Mouse (Mus musculus) limb, embryonic 12.5 days (tissue): Measurements from ENCODE around the gene Gm10837. TPM values are rescaled to one million over a fixed set of nuclear protein-coding genes. Genes with fewer than 3 reads are reported as not detected.

Experiments
- ATAC-seq: fragments of 200-750 bp; cut with Nextera tagmentation; 2 replicates; pipeline ENCODE4 v1.8.0; 2017; ENCODE audit warnings: low read depth, moderate TSS enrichment; ENCODE audit not compliant: insufficient number of reproducible peaks, insufficient read depth, low FRiP score, low TSS enrichment
- H3K27ac ChIP-seq: fragments of 300-500 bp; sonication (generic); 2 replicates; pipeline ENCODE4 v1.5.1; 2016; ENCODE audit warnings: mild to moderate bottlenecking, moderate library complexity
- H3K27me3 ChIP-seq: fragments of 300-500 bp; sonication (generic); 2 replicates; pipeline ENCODE4 v1.6.1; 2016; ENCODE audit warnings: mild to moderate bottlenecking, moderate library complexity
- H3K36me3 ChIP-seq: fragments of 300-500 bp; sonication (generic); 2 replicates; pipeline ENCODE4 v1.6.1; 2016; ENCODE audit warnings: mild to moderate bottlenecking, moderate library complexity
- H3K4me1 ChIP-seq: fragments of 300-500 bp; sonication (generic); replicated peaks from 2 replicates; pipeline ENCODE4 v1.6.1; 2016
- H3K4me2 ChIP-seq: fragments of 300-500 bp; sonication (generic); 2 replicates; pipeline ENCODE4 v1.6.1; 2016; ENCODE audit warnings: mild to moderate bottlenecking, moderate library complexity
- H3K4me3 ChIP-seq: fragments of 300-500 bp; sonication (generic); replicated peaks from 2 replicates; pipeline ENCODE4 v1.5.1; 2016; ENCODE audit warnings: mild to moderate bottlenecking
- H3K9ac ChIP-seq: fragments of 300-500 bp; sonication (generic); replicated peaks from 2 replicates; pipeline ENCODE4 v1.6.1; 2016; ENCODE audit warnings: mild to moderate bottlenecking, moderate library complexity
- H3K9me3 ChIP-seq: fragments of 300-500 bp; sonication (generic); 2 replicates; pipeline ENCODE4 v1.6.1; 2016; ENCODE audit warnings: mild to moderate bottlenecking, moderate library complexity
- WGBS: fragments of 180-500 bp; shearing (Covaris S2); methylation state at CpG from one replicate; pipeline ENCODE4 v1.1.7; 2016; 5-methylcytosine and 5-hydroxymethylcytosine counted together
- polyA plus RNA-seq: library from polyadenylated mRNA; unstranded; fragments of >200 nt; fragmentation: Nextera tagmentation; extraction: Ambion mirVana; gene quantifications from 2 replicates; pipeline ENCODE4 v1.2.1, GENCODE M21; 2016

Gm10837 gene
- polyA plus RNA-seq, 1 experiment from 2014 or later, result 0.18 TPM

DNA sequence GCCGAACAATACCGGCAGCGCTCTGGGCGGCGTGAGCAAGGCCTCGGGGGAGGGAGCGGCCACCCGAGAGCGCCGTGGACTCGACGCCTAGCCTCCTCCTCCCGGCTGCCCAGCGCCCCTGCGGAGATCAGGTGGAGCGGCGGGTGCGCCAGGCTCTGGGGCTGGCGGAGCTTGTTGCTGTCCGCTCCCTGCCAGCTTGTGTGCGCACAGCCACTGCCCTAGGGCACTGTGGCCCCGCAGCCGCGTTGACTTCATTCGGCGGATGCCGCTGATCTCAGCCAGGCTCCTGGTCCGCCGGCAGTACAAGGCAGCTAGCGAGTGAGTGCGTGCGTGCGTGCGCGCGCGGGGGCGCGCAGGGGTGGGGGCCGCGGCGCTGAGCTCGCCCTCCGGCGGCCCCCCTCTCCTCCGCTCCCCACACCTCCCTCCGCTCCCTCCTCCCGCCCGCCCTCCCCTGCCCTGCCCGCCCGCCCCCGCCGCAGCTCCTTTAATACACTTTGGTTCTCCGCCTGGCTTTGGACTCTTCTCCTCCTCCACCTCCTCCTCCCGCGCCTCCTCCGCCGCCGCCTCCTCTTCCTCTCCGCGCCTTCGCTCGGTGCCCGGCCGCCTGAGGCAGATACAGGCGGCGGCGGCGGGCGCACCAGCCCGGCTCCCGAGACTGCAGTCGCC lies 15.4 kb upstream of the Gm10837 start, which contains the start of gene Zic2:
Gene Zic2 (plus strand): TSS at position 545 of the 666 bp plus-strand sequence.
- peaks cover 63% of the 10 kb centered on the region for H3K27me3 ChIP-seq
- H3K27ac ChIP-seq, result peak within 1 kb of the TSS; percentile 99
- WGBS, result under 1% methylated on average over 52 of the region's 73 CpGs
- H3K4me2 ChIP-seq, result peak within 1 kb of the TSS; percentile 81
- peak within 1 kb of the TSS; percentile 78 for H3K4me3 ChIP-seq
- ATAC-seq, result peak; percentile 64
- H3K36me3 ChIP-seq, result no peaks in the 10 kb centered on the region; the same call in 1 of the 2 replicates
- peak within 1 kb of the TSS; percentile 96 for H3K9ac ChIP-seq
- peaks cover 35% of the 10 kb centered on the region for H3K4me1 ChIP-seq
- no peaks in the 10 kb centered on the region for H3K9me3 ChIP-seq

DNA sequence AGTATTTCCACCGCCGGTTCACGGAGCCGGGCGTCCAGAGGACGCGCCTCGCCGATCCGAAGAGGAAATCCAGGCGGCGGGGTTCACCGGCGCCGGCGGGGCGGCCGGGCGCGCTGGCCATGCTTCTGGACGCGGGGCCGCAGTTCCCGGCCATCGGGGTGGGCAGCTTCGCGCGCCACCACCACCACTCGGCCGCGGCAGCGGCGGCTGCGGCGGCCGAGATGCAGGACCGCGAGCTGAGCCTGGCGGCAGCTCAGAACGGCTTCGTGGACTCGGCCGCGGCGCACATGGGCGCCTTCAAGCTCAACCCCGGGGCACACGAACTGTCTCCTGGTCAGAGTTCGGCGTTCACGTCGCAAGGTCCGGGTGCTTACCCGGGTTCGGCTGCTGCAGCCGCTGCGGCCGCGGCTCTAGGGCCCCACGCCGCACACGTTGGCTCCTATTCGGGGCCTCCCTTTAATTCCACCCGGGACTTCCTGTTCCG lies 14.8 kb upstream of the Gm10837 start:
- peaks cover 38% of the 10 kb centered on the region for H3K4me1 ChIP-seq
- peak overlapping the region; percentile 78 for H3K4me3 ChIP-seq
- H3K9ac ChIP-seq, result peak overlapping the region; percentile 96
- no peak for ATAC-seq
- H3K4me2 ChIP-seq, result peak overlapping the region; percentile 81
- peak overlapping the region; percentile 99 for H3K27ac ChIP-seq
- no peaks in the 10 kb centered on the region for H3K9me3 ChIP-seq
- WGBS, result under 1% methylated on average over 65 of the region's 65 CpGs
- peaks cover 68% of the 10 kb centered on the region for H3K27me3 ChIP-seq
- H3K36me3 ChIP-seq, result no peaks in the 10 kb centered on the region; the same call in 1 of the 2 replicates

DNA sequence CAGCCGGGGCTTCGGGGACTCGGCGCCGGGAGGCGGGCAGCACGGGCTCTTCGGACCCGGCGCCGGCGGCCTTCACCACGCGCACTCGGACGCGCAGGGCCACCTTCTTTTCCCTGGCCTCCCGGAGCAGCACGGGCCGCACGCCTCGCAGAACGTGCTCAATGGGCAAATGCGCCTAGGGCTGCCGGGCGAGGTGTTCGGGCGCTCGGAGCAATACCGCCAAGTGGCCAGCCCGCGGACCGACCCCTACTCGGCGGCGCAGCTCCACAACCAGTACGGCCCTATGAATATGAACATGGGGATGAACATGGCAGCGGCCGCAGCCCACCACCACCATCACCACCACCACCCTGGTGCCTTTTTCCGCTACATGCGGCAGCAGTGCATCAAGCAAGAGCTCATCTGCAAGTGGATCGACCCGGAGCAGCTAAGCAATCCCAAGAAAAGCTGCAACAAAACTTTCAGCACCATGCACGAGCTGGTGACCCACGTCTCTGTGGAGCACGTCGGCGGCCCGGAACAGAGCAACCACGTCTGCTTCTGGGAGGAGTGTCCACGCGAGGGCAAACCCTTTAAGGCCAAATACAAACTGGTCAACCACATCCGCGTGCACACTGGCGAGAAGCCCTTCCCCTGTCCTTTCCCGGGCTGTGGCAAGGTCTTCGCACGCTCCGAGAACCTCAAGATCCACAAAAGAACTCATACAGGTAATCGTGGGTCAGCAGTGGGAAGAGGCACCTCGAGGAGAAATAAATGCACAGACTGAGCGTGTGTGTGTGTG lies 14.2 kb upstream of the Gm10837 start:
- no peak for ATAC-seq
- Histone ChIP-seq H3K9ac (peak overlapping the region; percentile 96), H3K4me3 (peak overlapping the region; percentile 78), H3K36me3 (no peaks in the 10 kb centered on the region; the same call in 1 of the 2 replicates), H3K27ac (peak overlapping the region; percentile 99), H3K4me2 (peak overlapping the region; percentile 81), H3K27me3 (peaks cover 68% of the 10 kb centered on the region), H3K9me3 (no peaks in the 10 kb centered on the region), H3K4me1 (peaks cover 43% of the 10 kb centered on the region)
- under 1% methylated on average over 62 of the region's 62 CpGs for WGBS

DNA sequence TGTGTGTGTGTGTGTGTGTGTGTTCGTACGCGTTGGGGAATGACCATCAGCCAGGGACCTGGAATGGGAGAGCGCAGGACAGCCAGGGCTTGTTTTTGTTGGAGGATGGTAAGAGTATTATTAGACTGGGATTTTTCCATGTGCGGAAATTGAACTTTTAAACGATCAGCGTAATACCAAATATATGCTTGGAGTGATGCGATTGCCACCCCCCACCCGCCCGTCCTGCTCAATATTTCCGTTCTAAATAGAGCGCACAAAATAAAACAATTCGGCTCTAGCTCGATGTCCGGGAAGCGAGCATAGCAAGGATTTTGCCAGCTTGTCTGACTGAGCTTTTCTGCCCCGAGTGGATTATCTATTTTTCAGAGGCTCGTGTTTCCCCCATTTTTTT lies 13.6 kb upstream of the Gm10837 start:
- H3K27ac ChIP-seq, result peak overlapping the region; percentile 99
- peak overlapping the region; percentile 78 for H3K4me3 ChIP-seq
- under 1% methylated on average over 18 of the region's 18 CpGs for WGBS
- H3K27me3 ChIP-seq, result peaks cover 66% of the 10 kb centered on the region
- H3K4me1 ChIP-seq, result peaks cover 43% of the 10 kb centered on the region
- H3K4me2 ChIP-seq, result peak overlapping the region; percentile 81
- peak overlapping the region; percentile 96 for H3K9ac ChIP-seq
- H3K9me3 ChIP-seq, result no peaks in the 10 kb centered on the region
- H3K36me3 ChIP-seq, result no peaks in the 10 kb centered on the region; the same call in 1 of the 2 replicates
- ATAC-seq, result no peak

DNA sequence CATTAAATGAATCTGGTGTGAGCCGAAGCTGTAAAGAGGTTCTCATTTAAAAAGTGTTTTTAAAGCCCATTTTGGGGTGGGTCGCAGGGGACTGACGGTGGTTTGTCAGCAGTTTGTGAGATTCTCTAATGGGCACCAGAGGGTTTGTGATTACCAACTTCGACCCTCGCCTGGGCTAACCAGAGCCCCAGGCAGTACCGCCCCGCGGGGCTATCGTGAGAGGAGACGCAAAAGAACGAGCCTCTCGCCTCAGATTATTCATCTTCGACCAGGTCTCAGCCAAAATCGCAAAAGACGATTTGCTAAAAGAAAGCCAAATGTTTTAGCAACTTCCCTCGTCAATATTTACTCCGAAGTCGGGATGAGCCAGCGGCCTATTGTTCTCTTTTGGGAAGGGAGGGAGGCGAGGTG lies 13.1 kb upstream of the Gm10837 start:
- Histone ChIP-seq H3K9me3 (no peaks in the 10 kb centered on the region), H3K4me1 (peaks cover 45% of the 10 kb centered on the region), H3K27me3 (peaks cover 67% of the 10 kb centered on the region), H3K9ac (peak overlapping the region; percentile 96), H3K27ac (peak overlapping the region; percentile 99), H3K4me3 (peak overlapping the region; percentile 78), H3K4me2 (peak overlapping the region; percentile 81), H3K36me3 (no peaks in the 10 kb centered on the region; the same call in 1 of the 2 replicates)
- WGBS, result under 1% methylated on average over 20 of the region's 20 CpGs
- ATAC-seq, result no peak

DNA sequence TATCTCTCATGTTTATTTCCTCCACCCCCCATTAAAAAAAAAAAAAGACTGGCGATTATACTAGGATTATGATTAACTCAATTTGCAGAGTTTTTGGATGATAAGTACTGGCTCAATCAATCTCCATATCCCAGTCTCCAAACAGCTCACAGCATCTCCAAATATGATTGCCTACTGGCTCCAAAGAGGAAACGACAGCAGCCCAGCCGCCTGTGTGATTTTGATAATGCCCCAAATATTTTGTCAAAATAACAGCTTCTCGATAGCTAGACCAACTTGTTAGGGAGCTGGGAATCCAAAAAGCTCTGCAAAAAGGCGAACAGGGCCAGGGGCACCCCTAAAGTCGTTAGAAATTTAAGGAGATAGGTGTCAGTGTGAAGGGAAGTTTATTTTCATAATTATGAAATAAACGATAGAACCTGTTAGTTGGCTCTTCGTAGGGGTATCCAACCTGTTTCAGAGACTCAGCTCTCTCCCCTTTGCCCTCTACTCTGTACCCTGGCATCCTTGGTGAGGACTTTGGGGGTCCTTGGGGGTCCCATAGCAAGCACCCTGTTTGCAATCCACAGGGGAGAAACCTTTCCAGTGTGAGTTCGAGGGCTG lies 12.3 kb upstream of the Gm10837 start:
- ATAC-seq, result no peak
- Histone ChIP-seq H3K9me3 (no peaks in the 10 kb centered on the region), H3K27ac (peak overlapping the region; percentile 79), H3K27me3 (peaks cover 71% of the 10 kb centered on the region), H3K4me1 (peaks cover 52% of the 10 kb centered on the region), H3K9ac (peak overlapping the region; percentile 96), H3K4me3 (peak overlapping the region; percentile 78), H3K4me2 (peak overlapping the region; percentile 81), H3K36me3 (no peaks in the 10 kb centered on the region; the same call in 1 of the 2 replicates)
- 3% methylated on average over 9 of the region's 9 CpGs for WGBS

DNA sequence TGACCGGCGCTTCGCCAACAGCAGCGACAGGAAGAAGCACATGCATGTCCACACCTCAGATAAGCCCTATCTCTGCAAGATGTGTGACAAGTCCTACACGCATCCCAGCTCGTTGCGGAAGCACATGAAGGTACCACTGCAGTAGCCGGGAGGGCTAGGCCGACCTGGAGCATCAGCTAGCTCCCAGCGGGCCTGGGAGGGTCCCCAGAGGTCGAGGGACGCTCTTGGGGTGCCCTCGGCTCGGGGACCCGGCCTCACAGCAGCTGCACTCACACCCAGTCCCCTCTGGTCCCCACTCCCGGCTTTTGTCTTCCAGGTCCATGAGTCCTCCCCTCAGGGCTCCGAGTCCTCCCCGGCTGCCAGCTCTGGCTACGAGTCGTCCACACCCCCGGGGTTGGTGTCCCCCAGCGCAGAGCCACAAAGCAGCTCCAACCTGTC lies 11.8 kb upstream of the Gm10837 start:
- peak overlapping the region; percentile 81 for H3K4me2 ChIP-seq
- H3K4me1 ChIP-seq, result peaks cover 49% of the 10 kb centered on the region
- H3K27me3 ChIP-seq, result peaks cover 71% of the 10 kb centered on the region
- H3K9ac ChIP-seq, result peak overlapping the region; percentile 96
- H3K36me3 ChIP-seq, result no peaks in the 10 kb centered on the region; the same call in 1 of the 2 replicates
- WGBS, result 2% methylated on average over 22 of the region's 22 CpGs
- no peak for ATAC-seq
- peak overlapping the region; percentile 79 for H3K27ac ChIP-seq
- no peaks in the 10 kb centered on the region for H3K9me3 ChIP-seq
- H3K4me3 ChIP-seq, result peak overlapping the region; percentile 78

DNA sequence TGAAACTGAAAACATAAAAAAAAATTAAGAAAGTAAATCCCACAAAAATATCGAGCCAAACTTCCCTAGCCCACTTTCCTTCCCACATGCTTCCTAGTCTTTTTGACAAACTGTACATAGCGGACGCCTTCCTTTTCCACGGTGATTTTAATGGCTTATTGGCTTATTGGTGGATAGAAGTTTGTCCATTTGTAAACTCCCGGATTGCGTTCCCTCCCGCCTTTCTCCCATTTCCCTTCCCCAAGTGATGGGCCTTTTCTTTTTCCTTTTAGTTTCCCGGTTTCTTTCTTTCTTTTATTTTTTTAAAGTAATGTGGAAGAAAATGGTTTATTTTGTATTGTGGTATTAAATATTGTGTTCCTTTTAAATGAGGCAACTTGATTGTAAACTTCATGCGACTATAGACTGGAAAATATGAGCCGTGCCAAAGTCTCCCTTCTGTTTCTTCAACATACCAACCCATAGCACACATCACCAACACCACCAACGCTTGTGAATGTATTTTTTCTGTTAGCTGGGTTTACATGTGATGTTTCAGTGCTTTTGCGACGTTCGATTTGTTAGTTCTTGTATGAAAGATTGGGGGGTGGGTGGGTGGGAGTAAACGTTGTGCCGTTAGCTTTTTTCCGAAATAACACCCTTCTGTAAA lies 10.8 kb upstream of the Gm10837 start:
- Histone ChIP-seq H3K4me2 (peak overlapping the region; percentile 81), H3K4me1 (peaks cover 54% of the 10 kb centered on the region), H3K4me3 (peak overlapping the region; percentile 34), H3K36me3 (no peaks in the 10 kb centered on the region; the same call in 1 of the 2 replicates), H3K27me3 (peaks cover 71% of the 10 kb centered on the region), H3K9ac (peak overlapping the region; percentile 50), H3K9me3 (no peaks in the 10 kb centered on the region), H3K27ac (peak overlapping the region; percentile 47; the same call in 1 of the 2 replicates)
- ATAC-seq, result no peak
- 11% methylated on average over 17 of the region's 17 CpGs for WGBS

DNA sequence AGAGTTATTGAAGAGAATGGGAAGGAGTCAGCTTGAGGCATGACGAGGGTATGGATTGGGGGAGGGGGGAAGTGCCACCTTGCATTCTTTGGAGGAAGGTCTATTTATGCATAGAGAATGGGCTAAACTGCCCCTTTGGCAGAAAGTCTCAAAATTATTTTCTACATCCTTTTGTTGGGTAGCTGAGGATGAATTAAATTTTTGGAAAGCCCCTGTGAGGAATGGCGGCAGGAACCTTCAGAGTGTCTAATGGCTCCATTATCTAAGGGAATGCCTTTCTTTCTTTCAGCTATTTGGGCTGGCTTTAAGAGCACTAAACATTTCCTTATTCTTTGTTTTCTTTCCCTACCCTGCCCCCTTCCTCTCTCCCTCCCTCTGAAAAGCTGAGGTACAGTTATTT lies 10.0 kb upstream of the Gm10837 start:
- no peak for ATAC-seq
- 10% methylated on average over 2 of the region's 2 CpGs for WGBS
- H3K4me2 ChIP-seq, result peak overlapping the region; percentile 49
- H3K4me3 ChIP-seq, result 0 out of 2 replicates have a peak overlapping the region, but pooled peaks have one; percentile 10
- H3K27ac ChIP-seq, result peak overlapping the region; percentile 74
- H3K9ac ChIP-seq, result no peak overlapping the region; the same call in 1 of the 2 replicates
- H3K4me1 ChIP-seq, result peaks cover 56% of the 10 kb centered on the region
- H3K36me3 ChIP-seq, result no peaks in the 10 kb centered on the region; the same call in 1 of the 2 replicates
- H3K9me3 ChIP-seq, result no peaks in the 10 kb centered on the region
- peaks cover 71% of the 10 kb centered on the region for H3K27me3 ChIP-seq

DNA sequence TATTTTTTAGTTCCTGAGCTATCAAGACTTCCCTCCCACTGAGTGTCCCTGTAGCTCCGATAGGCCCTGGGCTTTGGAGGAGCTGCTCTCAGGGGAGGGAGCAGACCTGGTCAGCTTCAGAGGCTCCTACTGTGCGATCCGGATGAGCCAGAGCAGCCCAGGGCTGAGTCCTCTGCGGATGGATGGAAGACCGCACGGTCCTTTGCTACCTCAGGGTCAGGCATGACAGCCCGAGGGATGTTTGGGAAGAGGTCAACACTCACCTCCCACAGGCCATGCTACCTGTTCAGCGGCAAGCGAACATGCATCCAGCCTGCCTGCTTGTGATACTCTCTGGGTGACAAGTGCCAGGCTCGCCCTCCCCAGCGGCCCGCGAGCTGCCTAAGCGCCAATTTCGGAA lies 9.2 kb upstream of the Gm10837 start:
- 0 out of 2 replicates have a peak, but pooled peaks have one; percentile 40 for ATAC-seq
- H3K27me3 ChIP-seq, result peaks cover 65% of the 10 kb centered on the region
- peaks cover 56% of the 10 kb centered on the region for H3K4me1 ChIP-seq
- H3K27ac ChIP-seq, result peak overlapping the region; percentile 41
- WGBS, result 4% methylated on average over 15 of the region's 15 CpGs
- H3K9ac ChIP-seq, result peak overlapping the region; percentile 47; the same call in 1 of the 2 replicates
- peak overlapping the region; percentile 49 for H3K4me2 ChIP-seq
- H3K4me3 ChIP-seq, result peak overlapping the region; percentile 23; the same call in 1 of the 2 replicates
- no peaks in the 10 kb centered on the region for H3K9me3 ChIP-seq
- H3K36me3 ChIP-seq, result no peaks in the 10 kb centered on the region; the same call in 1 of the 2 replicates
